Mouse (Mus musculus) heart, embryonic 12.5 days (tissue): Measurements from ENCODE around the gene Cep83. TPM values are rescaled to one million over a fixed set of nuclear protein-coding genes. Genes with fewer than 3 reads are reported as not detected.
"Not testable (repeated sequence)": the region's sequence is repeated elsewhere in the genome, so short reads cannot be mapped to it uniquely, and the experiment has no call there.

Experiments used
- ATAC-seq: fragments of 200-750 bp; cut with Nextera tagmentation; 2 replicates; pipeline ENCODE4 v1.8.0; 2017; ENCODE audit warnings: moderate TSS enrichment, moderate library complexity; ENCODE audit not compliant: insufficient number of reproducible peaks, low FRiP score
- H3K27ac ChIP-seq: fragments of 300-500 bp; sonication (generic); 2 replicates; pipeline ENCODE4 v1.5.1; 2016; ENCODE audit warnings: mild to moderate bottlenecking, moderate library complexity; ENCODE audit not compliant: poor library complexity, severe bottlenecking
- H3K27me3 ChIP-seq: fragments of 300-500 bp; sonication (generic); replicated peaks from 2 replicates; pipeline ENCODE4 v1.6.1; 2016; ENCODE audit warnings: mild to moderate bottlenecking, moderate library complexity
- H3K36me3 ChIP-seq: fragments of 300-500 bp; sonication (generic); 2 replicates; pipeline ENCODE4 v1.6.1; 2016; ENCODE audit warnings: mild to moderate bottlenecking, moderate library complexity
- H3K4me1 ChIP-seq: fragments of 300-500 bp; sonication (generic); replicated peaks from 2 replicates; pipeline ENCODE4 v1.6.1; 2016; ENCODE audit warnings: mild to moderate bottlenecking
- H3K4me2 ChIP-seq: fragments of 300-500 bp; sonication (generic); 2 replicates; pipeline ENCODE4 v1.6.1; 2016; ENCODE audit warnings: mild to moderate bottlenecking, moderate library complexity
- H3K4me3 ChIP-seq: fragments of 300-500 bp; sonication (generic); 2 replicates; pipeline ENCODE4 v1.5.1; 2016; ENCODE audit warnings: mild to moderate bottlenecking
- H3K9ac ChIP-seq: fragments of 300-500 bp; sonication (generic); 2 replicates; pipeline ENCODE4 v1.6.1; 2016; ENCODE audit warnings: mild to moderate bottlenecking, moderate library complexity
- H3K9me3 ChIP-seq: fragments of 300-500 bp; sonication (generic); replicated peaks from 2 replicates; pipeline ENCODE4 v1.6.1; 2016; ENCODE audit warnings: mild to moderate bottlenecking, moderate library complexity
- WGBS: fragments of 180-500 bp; shearing (Covaris S2); methylation state at CpG from one replicate; pipeline ENCODE4 v1.1.7; 2016; 5-methylcytosine and 5-hydroxymethylcytosine counted together
- polyA plus RNA-seq: library from polyadenylated mRNA; unstranded; fragments of >200 nt; fragmentation: Nextera tagmentation; extraction: Ambion mirVana; gene quantifications from 2 replicates; pipeline ENCODE4 v1.2.1, GENCODE M21; 2016

The Cep83 gene
- polyA plus RNA-seq, 1 experiment from 2014 or later: 21.3 TPM

DNA sequence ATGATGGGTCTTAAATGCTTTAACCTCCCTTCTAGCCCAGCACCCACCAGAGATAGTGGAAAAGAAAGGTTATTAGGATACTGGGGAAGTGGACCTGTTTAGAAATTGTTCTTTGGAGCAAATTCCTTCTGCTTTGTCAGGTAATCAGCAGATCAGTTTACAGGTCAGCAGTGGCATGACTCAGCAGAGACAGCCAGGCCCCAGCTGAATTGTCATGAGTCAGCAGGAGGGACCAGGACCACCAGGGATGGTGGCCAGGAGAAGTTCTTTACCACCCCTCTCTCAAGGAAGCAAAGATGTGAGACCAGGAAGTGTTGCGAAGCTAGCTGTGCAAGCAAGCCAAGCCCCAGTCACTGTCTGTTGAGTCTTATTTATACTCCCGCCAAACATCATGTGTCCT lies 18.2 kb downstream of the Cep83 start:
- Histone ChIP-seq H3K4me1 (peaks cover 5% of the 10 kb centered on the region), H3K27ac (no peak overlapping the region), H3K4me3 (no peak overlapping the region), H3K27me3 (no peaks in the 10 kb centered on the region), H3K9ac (no peak overlapping the region), H3K4me2 (no peak overlapping the region), H3K9me3 (peaks cover 4% of the 10 kb centered on the region), H3K36me3 (no peaks in the 10 kb centered on the region)
- WGBS: 95% methylated on average over 2 of the region's 2 CpGs
- peak; percentile 88 for ATAC-seq

DNA sequence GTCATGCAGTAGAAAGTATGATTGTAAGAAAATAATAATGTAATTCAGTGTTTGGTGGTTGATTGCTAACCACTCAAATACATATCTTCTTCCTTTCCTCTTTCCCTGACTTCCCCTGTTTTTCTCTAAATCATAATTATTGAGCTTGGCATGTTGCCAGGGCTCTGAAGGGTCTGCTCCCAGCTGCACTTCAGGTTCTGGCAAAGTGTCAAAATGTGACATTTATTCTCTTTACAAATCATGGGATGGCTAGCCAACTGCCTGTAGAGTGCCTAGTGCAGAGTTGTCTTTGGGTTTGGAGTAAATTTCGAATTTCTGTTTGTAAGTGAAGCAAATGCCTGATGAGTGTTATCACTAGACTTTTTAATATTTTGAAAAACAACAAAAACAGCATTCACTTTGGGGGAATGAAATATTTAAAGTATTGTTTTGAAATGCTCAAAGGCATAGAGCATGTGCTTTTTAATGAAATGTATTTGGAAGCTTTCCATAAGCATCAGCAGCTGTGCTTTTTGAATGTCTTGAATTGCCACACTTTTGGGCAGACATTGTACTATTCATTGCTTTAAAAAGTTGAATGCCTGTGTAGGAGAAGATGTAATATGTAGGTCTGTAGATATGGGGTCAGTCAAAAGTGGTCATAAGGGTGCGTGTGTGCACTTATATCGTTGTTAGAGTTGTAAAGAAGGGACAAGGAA lies 21.3 kb downstream of the Cep83 start:
- Histone ChIP-seq H3K27ac (no peak overlapping the region), H3K9me3 (peaks cover 4% of the 10 kb centered on the region), H3K9ac (no peak overlapping the region), H3K4me1 (peaks cover 5% of the 10 kb centered on the region), H3K4me2 (no peak overlapping the region), H3K36me3 (no peaks in the 10 kb centered on the region), H3K4me3 (no peak overlapping the region), H3K27me3 (no peaks in the 10 kb centered on the region)
- WGBS: 88% methylated on average over 3 of the region's 3 CpGs
- no peak for ATAC-seq

DNA sequence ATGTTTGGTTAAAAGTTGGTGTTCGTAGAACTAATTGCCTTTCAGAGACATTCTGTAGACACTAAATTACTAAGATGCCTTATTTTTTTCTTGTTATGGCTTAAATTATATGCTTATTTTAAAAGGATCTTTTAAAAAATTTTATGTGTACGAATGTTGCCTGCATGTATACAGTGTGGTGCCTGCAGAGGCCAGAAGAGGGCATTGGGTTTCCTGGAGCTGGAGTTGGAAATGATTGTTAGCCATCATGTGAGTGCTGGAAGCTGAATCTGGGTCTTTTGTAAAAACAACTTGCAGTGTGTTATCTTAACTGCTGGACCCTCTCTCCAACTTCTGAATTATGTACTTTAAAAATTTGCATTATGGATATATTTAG lies 21.9 kb downstream of the Cep83 start:
- peaks cover 4% of the 10 kb centered on the region for H3K9me3 ChIP-seq
- no peak overlapping the region for H3K4me3 ChIP-seq
- H3K27me3 ChIP-seq: no peaks in the 10 kb centered on the region
- no peak overlapping the region for H3K9ac ChIP-seq
- H3K4me1 ChIP-seq: peaks cover 5% of the 10 kb centered on the region
- no peak for ATAC-seq
- 93% methylated on average over 2 of the region's 2 CpGs for WGBS
- no peak overlapping the region for H3K27ac ChIP-seq
- H3K36me3 ChIP-seq: no peaks in the 10 kb centered on the region
- no peak overlapping the region for H3K4me2 ChIP-seq

DNA sequence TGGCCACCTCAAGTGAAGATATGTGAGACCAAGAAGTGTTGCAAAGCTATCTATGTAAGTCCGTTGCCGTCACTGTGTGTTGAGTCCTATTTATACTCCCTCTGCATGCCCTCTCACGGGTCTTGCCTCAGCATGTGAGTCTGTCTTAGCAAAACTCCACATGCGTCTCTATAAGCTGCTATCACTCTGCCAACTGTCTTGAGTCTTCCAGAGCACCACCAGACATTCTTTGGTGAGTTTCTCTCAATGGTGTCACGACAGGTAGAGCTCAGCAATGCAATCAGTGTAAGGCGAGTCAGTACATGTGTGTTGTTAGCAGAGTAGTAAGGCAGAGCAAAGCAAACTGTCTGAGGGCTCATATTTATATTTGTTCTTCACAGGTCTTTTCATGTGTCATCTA lies 31.8 kb downstream of the Cep83 start:
- no peak for ATAC-seq
- WGBS: 80% methylated on average over 6 of the region's 6 CpGs
- Histone ChIP-seq H3K4me1 (peaks cover 10% of the 10 kb centered on the region; the same call in 1 of the 2 replicates), H3K27ac (no peak overlapping the region), H3K4me3 (no peak overlapping the region), H3K36me3 (peaks cover 12% of the 10 kb centered on the region), H3K9ac (no peak overlapping the region), H3K27me3 (no peaks in the 10 kb centered on the region), H3K9me3 (no peaks in the 10 kb centered on the region), H3K4me2 (no peak overlapping the region)

DNA sequence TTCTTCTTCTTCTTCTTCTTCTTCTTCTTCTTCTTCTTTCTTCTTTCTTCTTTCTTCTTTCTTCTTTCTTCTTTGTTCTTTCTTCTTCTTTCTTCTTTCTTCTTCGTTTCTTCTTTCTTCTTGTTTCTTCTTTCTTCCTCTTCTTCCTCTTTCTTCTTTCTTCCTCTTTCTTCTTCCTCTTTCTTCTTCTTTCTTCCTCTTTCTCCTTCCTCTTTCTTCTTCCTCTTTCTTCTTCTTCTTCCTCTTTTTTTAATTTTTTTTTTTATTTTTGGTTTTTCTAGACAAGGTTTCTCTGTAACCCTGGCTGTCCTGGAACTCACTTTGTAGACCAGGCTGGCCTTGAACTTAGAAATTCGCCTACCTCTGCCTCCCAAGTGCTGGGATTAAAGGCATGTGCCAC lies 39.6 kb downstream of the Cep83 start:
- WGBS: 81% methylated on average over 2 of the region's 2 CpGs
- H3K9me3 ChIP-seq, H3K27ac ChIP-seq, H3K4me2 ChIP-seq, H3K4me3 ChIP-seq, H3K4me1 ChIP-seq, H3K27me3 ChIP-seq, ATAC-seq, H3K9ac ChIP-seq: not testable (repeated sequence)
- peaks cover 10% of the 10 kb centered on the region for H3K36me3 ChIP-seq

DNA sequence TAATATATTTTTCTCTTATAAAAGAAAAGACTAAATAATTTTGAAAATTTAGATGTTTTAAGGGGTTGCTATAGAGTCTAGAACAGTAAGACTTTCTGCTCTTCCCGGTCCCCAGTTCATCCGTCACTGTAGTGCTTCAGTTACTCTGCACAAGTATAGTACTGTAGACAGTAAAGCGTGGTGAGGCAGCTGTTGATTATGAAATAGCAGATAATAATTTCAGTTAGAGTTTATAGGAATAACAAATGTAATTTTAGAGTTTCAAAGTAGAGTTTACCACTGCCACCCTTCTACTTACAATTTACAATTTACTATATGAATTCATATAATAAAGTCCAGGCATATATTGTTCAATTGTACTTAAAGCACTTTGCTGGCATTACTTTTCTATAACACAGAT lies 42.0 kb downstream of the Cep83 start:
- ATAC-seq: no peak
- peaks cover 10% of the 10 kb centered on the region for H3K36me3 ChIP-seq
- no peaks in the 10 kb centered on the region for H3K4me1 ChIP-seq
- no peak overlapping the region for H3K9ac ChIP-seq
- 92% methylated on average over 3 of the region's 3 CpGs for WGBS
- no peak overlapping the region for H3K4me2 ChIP-seq
- no peaks in the 10 kb centered on the region for H3K27me3 ChIP-seq
- H3K27ac ChIP-seq: no peak overlapping the region
- H3K4me3 ChIP-seq: no peak overlapping the region
- no peaks in the 10 kb centered on the region for H3K9me3 ChIP-seq

DNA sequence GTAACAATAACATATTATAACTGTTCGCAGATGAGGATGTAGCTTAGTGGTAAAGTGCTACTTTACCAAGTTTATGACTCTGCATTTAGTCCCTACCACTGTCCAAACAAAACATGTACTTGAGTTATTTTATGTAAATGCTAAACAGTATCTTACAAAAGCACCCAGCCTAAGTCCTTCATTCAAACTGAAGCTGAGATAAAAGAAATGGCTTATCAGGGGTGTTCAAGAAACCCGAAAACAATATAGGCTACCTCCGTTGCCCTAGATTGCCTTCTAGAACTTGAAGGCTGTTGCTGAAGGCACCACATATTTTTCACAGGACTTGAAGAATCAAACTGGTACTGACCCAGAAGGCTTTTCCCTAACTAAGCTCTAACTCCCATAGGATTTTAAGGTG lies 46.4 kb downstream of the Cep83 start:
- Histone ChIP-seq H3K27me3 (no peaks in the 10 kb centered on the region), H3K4me3 (no peak overlapping the region), H3K9ac (no peak overlapping the region), H3K36me3 (no peaks in the 10 kb centered on the region), H3K9me3 (no peaks in the 10 kb centered on the region), H3K27ac (no peak overlapping the region), H3K4me1 (no peaks in the 10 kb centered on the region), H3K4me2 (no peak overlapping the region)
- WGBS: 82% methylated on average over 3 of the region's 3 CpGs
- no peak for ATAC-seq

DNA sequence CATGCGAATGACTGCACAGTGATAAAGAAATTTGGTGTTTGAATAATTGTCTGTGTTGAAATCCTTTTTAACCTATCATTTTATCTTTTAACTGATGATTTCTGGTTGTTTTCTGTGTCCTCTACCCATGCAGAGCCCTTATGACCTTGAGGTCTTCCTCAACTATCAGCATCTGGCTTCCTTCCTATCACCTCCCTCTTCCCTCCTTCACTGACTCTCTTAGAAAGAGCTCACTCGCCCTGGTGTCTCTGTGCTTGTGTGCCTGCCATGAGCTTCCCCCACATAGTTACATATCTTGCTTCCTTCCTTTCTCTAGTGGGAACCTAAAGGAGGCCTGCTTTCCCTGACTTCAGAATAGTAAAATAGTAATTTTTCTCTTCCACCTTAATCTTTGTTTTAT lies 51.8 kb downstream of the Cep83 start:
- H3K9ac ChIP-seq: no peak overlapping the region
- H3K36me3 ChIP-seq: peaks cover 3% of the 10 kb centered on the region; the same call in 1 of the 2 replicates
- no peak overlapping the region for H3K4me2 ChIP-seq
- WGBS: 43% methylated on average over 2 of the region's 2 CpGs
- H3K4me3 ChIP-seq: no peak overlapping the region
- H3K4me1 ChIP-seq: peaks cover 5% of the 10 kb centered on the region; the same call in 1 of the 2 replicates
- ATAC-seq: no peak
- no peaks in the 10 kb centered on the region for H3K9me3 ChIP-seq
- H3K27ac ChIP-seq: no peak overlapping the region
- no peaks in the 10 kb centered on the region for H3K27me3 ChIP-seq

DNA sequence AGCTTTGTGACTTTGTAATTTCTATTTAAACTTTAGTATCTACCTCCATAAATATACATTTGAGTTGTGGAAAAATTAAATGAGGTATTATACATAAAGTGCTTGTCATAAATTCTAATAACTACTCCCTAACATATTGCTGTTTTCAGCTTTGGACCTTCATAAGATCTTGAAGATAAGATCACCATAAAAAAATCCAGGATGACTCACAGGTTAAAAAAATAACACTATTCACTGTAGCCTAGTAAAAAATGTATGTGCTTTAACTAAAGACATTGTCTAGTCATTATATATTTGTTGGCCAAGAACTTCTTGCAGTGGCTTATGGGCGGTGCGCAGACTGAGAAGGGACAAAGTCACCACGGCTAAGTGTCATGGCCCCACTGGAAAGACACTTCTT lies 53.0 kb downstream of the Cep83 start:
- no peaks in the 10 kb centered on the region for H3K9me3 ChIP-seq
- H3K27ac ChIP-seq: no peak overlapping the region
- H3K9ac ChIP-seq: no peak overlapping the region
- H3K4me3 ChIP-seq: no peak overlapping the region
- peaks cover 3% of the 10 kb centered on the region; the same call in 1 of the 2 replicates for H3K36me3 ChIP-seq
- WGBS: 95% methylated on average over 3 of the region's 3 CpGs
- no peak overlapping the region for H3K4me2 ChIP-seq
- H3K4me1 ChIP-seq: peaks cover 5% of the 10 kb centered on the region; the same call in 1 of the 2 replicates
- no peak for ATAC-seq
- H3K27me3 ChIP-seq: no peaks in the 10 kb centered on the region

DNA sequence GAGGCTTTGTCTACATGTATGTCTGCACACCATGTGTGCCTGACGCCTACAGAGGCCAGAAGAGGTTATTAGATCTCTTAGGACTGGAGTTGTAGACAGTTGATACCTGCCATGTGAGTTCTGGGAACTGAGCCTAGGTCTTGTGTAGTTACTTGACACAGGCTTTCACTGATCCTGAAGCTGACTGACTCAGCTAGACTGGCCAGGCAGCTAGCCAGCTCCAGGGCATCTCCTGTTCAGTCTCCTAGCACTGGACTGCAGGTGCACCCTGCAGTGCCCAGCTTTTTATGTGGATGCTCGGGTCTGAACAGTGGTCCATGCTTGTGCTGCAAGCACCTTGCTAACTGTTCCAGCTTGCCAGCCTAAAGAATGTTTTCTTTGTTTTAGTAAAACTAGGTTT lies 58.6 kb downstream of the Cep83 start:
- Histone ChIP-seq H3K36me3 (peaks cover 13% of the 10 kb centered on the region), H3K27ac (no peak overlapping the region), H3K4me2 (no peak overlapping the region), H3K9me3 (no peaks in the 10 kb centered on the region), H3K4me1 (no peaks in the 10 kb centered on the region), H3K4me3 (no peak overlapping the region), H3K9ac (no peak overlapping the region), H3K27me3 (no peaks in the 10 kb centered on the region)
- 81% methylated on average over 2 of the region's 2 CpGs for WGBS
- ATAC-seq: no peak

DNA sequence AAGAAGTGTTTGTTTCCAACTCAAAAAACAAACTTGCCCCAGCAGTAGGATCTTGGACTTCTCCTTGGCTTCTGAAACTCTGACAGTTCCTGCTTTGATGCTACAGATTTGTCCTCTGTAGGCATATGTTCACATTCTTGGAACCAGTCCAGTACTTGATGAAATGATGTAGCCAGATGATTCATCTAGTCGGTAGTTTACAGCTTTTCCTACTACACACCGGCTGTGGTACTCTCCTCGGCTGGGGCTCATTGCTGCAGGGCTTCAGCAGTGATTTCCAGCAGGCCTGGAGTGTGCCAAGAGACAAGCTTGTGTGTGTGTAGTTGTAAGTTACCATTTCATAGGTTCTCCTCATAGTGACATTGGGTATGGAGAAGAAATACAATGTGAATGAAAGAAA lies 83.0 kb downstream of the Cep83 start:
- 60% methylated on average over 3 of the region's 3 CpGs for WGBS
- no peaks in the 10 kb centered on the region for H3K4me1 ChIP-seq

DNA sequence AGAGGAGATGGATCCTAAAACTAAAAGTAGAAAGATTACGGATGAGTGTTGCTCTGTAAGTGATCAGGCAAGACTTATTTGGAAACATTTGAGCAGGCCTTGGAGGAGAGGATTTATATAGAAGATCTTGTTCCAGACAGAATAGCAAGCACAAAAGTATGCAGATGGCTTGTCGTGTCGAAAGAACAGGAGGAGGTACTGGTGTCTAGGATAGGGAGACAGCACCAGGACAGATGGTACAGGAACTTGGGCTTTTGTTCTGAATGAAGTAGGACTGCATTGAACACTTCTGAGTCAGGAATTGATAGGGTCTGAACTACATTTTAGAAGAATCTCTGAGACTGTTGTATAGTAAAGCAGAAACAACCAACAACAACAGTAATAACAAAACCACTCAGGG lies 89.1 kb downstream of the Cep83 start:
- no peak for ATAC-seq
- H3K36me3 ChIP-seq: peaks cover 8% of the 10 kb centered on the region
- no peak overlapping the region for H3K4me2 ChIP-seq
- no peak overlapping the region for H3K27ac ChIP-seq
- WGBS: 88% methylated on average over 3 of the region's 3 CpGs
- no peaks in the 10 kb centered on the region for H3K9me3 ChIP-seq
- no peak overlapping the region for H3K4me3 ChIP-seq
- no peaks in the 10 kb centered on the region for H3K4me1 ChIP-seq
- H3K27me3 ChIP-seq: no peaks in the 10 kb centered on the region
- H3K9ac ChIP-seq: no peak overlapping the region

More for the DNA sequence above, 83.0 kb downstream of the Cep83 start:
- Histone ChIP-seq H3K36me3 (peaks cover 3% of the 10 kb centered on the region), H3K4me3 (no peak overlapping the region), H3K9ac (no peak overlapping the region), H3K27me3 (no peaks in the 10 kb centered on the region), H3K27ac (no peak overlapping the region), H3K4me2 (no peak overlapping the region), H3K9me3 (no peaks in the 10 kb centered on the region)
- no peak for ATAC-seq
